Mouse (Mus musculus) CH12.LX (cell line): ENCODE measurements at regions not wholly inside any gene's neighbourhood (a gene's known extent, or its start where the extent isn't known, plus 50 kb on each side); places are given as distances from the start of the nearest gene placed in this dataset.

Experiments used
- DNase-seq: peaks from one replicate; pipeline ENCODE4 v3.0.0-alpha.2; 2013; ENCODE audit errors: extremely low read depth
- H3K27ac ChIP-seq: 2 replicates; pipeline ENCODE4 v1.5.1; 2012; ENCODE audit warnings: low read depth, mild to moderate bottlenecking, control low read depth, moderate library complexity; ENCODE audit not compliant: insufficient read depth
- H3K27me3 ChIP-seq: replicated peaks from 2 replicates; pipeline ENCODE3; 2012; ENCODE audit warnings: inconsistent platforms
- H3K36me3 ChIP-seq, 2 experiments: replicated peaks in 1 of 2; 2 replicates each; pipeline versions ENCODE3 to v1.6.1; 2012; ENCODE audit warnings: inconsistent platforms in 1 of 2, low read length in 1 of 2, mild to moderate bottlenecking in 1 of 2, mixed read lengths in 1 of 2, moderate library complexity in 1 of 2; ENCODE audit not compliant: control insufficient read depth in 1 of 2, insufficient read depth in 1 of 2
- H3K4me1 ChIP-seq, 2 experiments: 2 replicates each; pipeline ENCODE4 v1.6.1; 2012; ENCODE audit warnings: inconsistent platforms in 1 of 2, moderate library complexity in 1 of 2; ENCODE audit not compliant: insufficient read depth in 2 of 2, control insufficient read depth in 1 of 2
- H3K4me2 ChIP-seq: 2 replicates; pipeline ENCODE4 v1.6.1; 2012; ENCODE audit warnings: low read depth, mild to moderate bottlenecking, control low read depth; ENCODE audit not compliant: poor library complexity, insufficient read depth, severe bottlenecking
- H3K4me3 ChIP-seq, 3 experiments: fragments of 150-350 bp in 1 of 3; sonication (generic) in 1 of 3; replicated peaks in 1 of 3; 2 replicates each; pipeline versions ENCODE3 to v1.5.1; 2011 to 2012; ENCODE audit warnings: low read depth in 2 of 3, low read length in 2 of 3, mild to moderate bottlenecking in 2 of 3, moderate library complexity in 2 of 3, control low read depth in 1 of 3, improper control_type of control experiment in 1 of 3, inconsistent platforms in 1 of 3, mixed read lengths in 1 of 3; ENCODE audit not compliant: poor library complexity in 1 of 3
- H3K79me2 ChIP-seq: replicated peaks from 2 replicates; pipeline ENCODE4 v1.6.1; 2012; ENCODE audit warnings: mild to moderate bottlenecking, moderate library complexity; ENCODE audit not compliant: control insufficient read depth, poor library complexity, insufficient read depth, severe bottlenecking; ENCODE audit errors: extremely low read depth
- H3K9ac ChIP-seq: 2 replicates; pipeline ENCODE4 v1.6.1; 2012; ENCODE audit warnings: low read depth, mild to moderate bottlenecking, control low read depth, moderate library complexity; ENCODE audit not compliant: insufficient read depth
- H3K9me3 ChIP-seq: replicated peaks from 2 replicates; pipeline ENCODE3; 2012; ENCODE audit warnings: low read length, inconsistent platforms, mixed read lengths
- CHD2 ChIP-seq: IDR thresholded peaks from 2 replicates; pipeline ENCODE4 v1.6.1; 2011; ENCODE audit warnings: low read length, improper control_type of control experiment
- ELF1 ChIP-seq: IDR thresholded peaks from 2 replicates; pipeline ENCODE4 v1.6.1; 2014; ENCODE audit warnings: low read depth, mild to moderate bottlenecking, inconsistent platforms, low read length, improper control_type of control experiment
- ETS1 ChIP-seq: conservative IDR thresholded peaks from 2 replicates; pipeline ENCODE4 v1.6.1; 2012; ENCODE audit warnings: low read depth, mild to moderate bottlenecking, inconsistent platforms, low read length, improper control_type of control experiment, moderate library complexity
- GABPA ChIP-seq: IDR thresholded peaks from 2 replicates; pipeline ENCODE4 v1.6.1; 2012; ENCODE audit warnings: low read depth, low read length, improper control_type of control experiment, inconsistent platforms; ENCODE audit not compliant: insufficient replicate concordance
- IRF4 ChIP-seq: IDR thresholded peaks from 2 replicates; pipeline ENCODE4 v1.6.1; 2014; ENCODE audit warnings: low read depth, mild to moderate bottlenecking, inconsistent platforms, low read length, improper control_type of control experiment
- JUND ChIP-seq: conservative IDR thresholded peaks from 2 replicates; pipeline ENCODE4 v1.6.1; 2011; ENCODE audit warnings: low read depth, low read length, improper control_type of control experiment
- MAFK ChIP-seq: IDR thresholded peaks from 2 replicates; pipeline ENCODE4 v1.6.1; 2011; ENCODE audit warnings: low read length, improper control_type of control experiment; ENCODE audit not compliant: insufficient replicate concordance
- MAX ChIP-seq: IDR thresholded peaks from 2 replicates; pipeline ENCODE4 v1.6.1; 2011; ENCODE audit warnings: low read length, improper control_type of control experiment
- MAZ ChIP-seq: IDR thresholded peaks from 2 replicates; pipeline ENCODE4 v1.6.1; 2012; ENCODE audit warnings: low read depth, mild to moderate bottlenecking, inconsistent platforms, low read length, improper control_type of control experiment, moderate library complexity
- PAX5 ChIP-seq: IDR thresholded peaks from 2 replicates; pipeline ENCODE4 v1.6.1; 2012; ENCODE audit warnings: low read length, inconsistent platforms, mixed read lengths
- POLR2A ChIP-seq: IDR thresholded peaks from 2 replicates; pipeline ENCODE4 v1.6.1; 2011; ENCODE audit warnings: low read depth, mild to moderate bottlenecking, improper control_type of control experiment, low read length
- RAD21 ChIP-seq: IDR thresholded peaks from 2 replicates; pipeline ENCODE4 v1.6.1; 2011; ENCODE audit warnings: low read depth, mild to moderate bottlenecking, low read length, improper control_type of control experiment, moderate library complexity
- RCOR1 ChIP-seq: conservative IDR thresholded peaks from 2 replicates; pipeline ENCODE4 v1.6.1; 2012; ENCODE audit warnings: low read depth, mild to moderate bottlenecking, inconsistent platforms, low read length, improper control_type of control experiment
- SIN3A ChIP-seq: IDR thresholded peaks from 2 replicates; pipeline ENCODE4 v1.6.1; 2012; ENCODE audit warnings: low read length, improper control_type of control experiment, inconsistent platforms
- TCF12 ChIP-seq: IDR thresholded peaks from 2 replicates; pipeline ENCODE4 v1.6.1; 2014; ENCODE audit warnings: low read depth, mild to moderate bottlenecking, inconsistent platforms, low read length, improper control_type of control experiment
- ZNF384 ChIP-seq: IDR thresholded peaks from 2 replicates; pipeline ENCODE4 v1.6.1; 2012; ENCODE audit warnings: low read depth, low read length, improper control_type of control experiment, inconsistent platforms
- dilution Hi-C: fragments of 300-500 bp; cut with MboI; formaldehyde crosslinking; loops from 2 replicates; pipeline ENCODE4 v1.14.3; 2020; ENCODE audit warnings: low sequenced_read_pairs; ENCODE audit not compliant: extremely low pct_unique_long_range_greater_than_20kb, extremely low pct_ligation_motif_present
- in situ Hi-C: fragments of 300-500 bp; cut with MboI; formaldehyde crosslinking; loops from 3 replicates; pipeline ENCODE4 v1.14.3; 2019; ENCODE audit warnings: low sequenced_read_pairs, low pct_ligation_motif_present, low pct_unique_long_range_greater_than_20kb, mixed read lengths

- no peak overlapping the region for H3K9ac ChIP-seq
- dilution Hi-C loops = no loop called here
- H3K79me2 ChIP-seq = no peaks in the 10 kb centered on the region
- H3K27me3 ChIP-seq = peaks cover 5% of the 10 kb centered on the region
- H3K27ac ChIP-seq = no peak overlapping the region
- TF ChIP-seq ZNF384 = no peak
- TF ChIP-seq CHD2 = no peak
- no peak for TF ChIP-seq TCF12
- TF ChIP-seq MAFK = no peak
- TF ChIP-seq POLR2A = no peak
- no peak for TF ChIP-seq SIN3A
- TF ChIP-seq JUND = no peak
- TF ChIP-seq RCOR1 = no peak
- no peak for TF ChIP-seq PAX5
- no peak for TF ChIP-seq ELF1
- TF ChIP-seq MAZ = no peak
- TF ChIP-seq RAD21 = no peak
- TF ChIP-seq ETS1 = no peak
- TF ChIP-seq GABPA = no peak
- TF ChIP-seq, all 38 proteins: peak for 0
- no peak for DNase-seq
- no peaks in the 10 kb centered on the region for H3K36me3 ChIP-seq
- no peak overlapping the region for H3K4me2 ChIP-seq
- peaks cover 5 to 14% of the 10 kb centered on the region in 2 experiments; a peak in 3 of 4 replicates for H3K4me1 ChIP-seq
- H3K9me3 ChIP-seq = no peaks in the 10 kb centered on the region
- no peak overlapping the region for H3K4me3 ChIP-seq
- in situ Hi-C loops = no loop called here
Measured at GRCm38 (mm10) chr9:120676771-120677170, 105.5 kb downstream of the Rpl14 start.

- peaks cover 4% of the 10 kb centered on the region for H3K27me3 ChIP-seq
- no peaks in the 10 kb centered on the region for H3K79me2 ChIP-seq
- no peak for TF ChIP-seq IRF4
- no peak for TF ChIP-seq MAX
- TF ChIP-seq RCOR1 = no peak
- no peak overlapping the region for H3K4me2 ChIP-seq
- no peaks in the 10 kb centered on the region for H3K36me3 ChIP-seq
- no peak overlapping the region for H3K9ac ChIP-seq
- no peak for DNase-seq
- H3K4me1 ChIP-seq = peaks cover 5 to 14% of the 10 kb centered on the region in 2 experiments; a peak in 3 of 4 replicates
- in situ Hi-C loops = no loop called here
- H3K9me3 ChIP-seq = no peaks in the 10 kb centered on the region
- H3K27ac ChIP-seq = no peak overlapping the region
- no peak overlapping the region for H3K4me3 ChIP-seq
- dilution Hi-C loops = no loop called here
Measured at GRCm38 (mm10) chr9:120677216-120677615, 106.0 kb downstream of the Rpl14 start.
